Mouse (Mus musculus): Measurements from ENCODE around the gene Arhgef28. TPM values are rescaled to one million over a fixed set of nuclear protein-coding genes. Genes with fewer than 3 reads are reported as not detected.

The Arhgef28 gene
- polyA plus RNA-seq, 1 experiment from 2014 or later: 1.3 TPM

DNA sequence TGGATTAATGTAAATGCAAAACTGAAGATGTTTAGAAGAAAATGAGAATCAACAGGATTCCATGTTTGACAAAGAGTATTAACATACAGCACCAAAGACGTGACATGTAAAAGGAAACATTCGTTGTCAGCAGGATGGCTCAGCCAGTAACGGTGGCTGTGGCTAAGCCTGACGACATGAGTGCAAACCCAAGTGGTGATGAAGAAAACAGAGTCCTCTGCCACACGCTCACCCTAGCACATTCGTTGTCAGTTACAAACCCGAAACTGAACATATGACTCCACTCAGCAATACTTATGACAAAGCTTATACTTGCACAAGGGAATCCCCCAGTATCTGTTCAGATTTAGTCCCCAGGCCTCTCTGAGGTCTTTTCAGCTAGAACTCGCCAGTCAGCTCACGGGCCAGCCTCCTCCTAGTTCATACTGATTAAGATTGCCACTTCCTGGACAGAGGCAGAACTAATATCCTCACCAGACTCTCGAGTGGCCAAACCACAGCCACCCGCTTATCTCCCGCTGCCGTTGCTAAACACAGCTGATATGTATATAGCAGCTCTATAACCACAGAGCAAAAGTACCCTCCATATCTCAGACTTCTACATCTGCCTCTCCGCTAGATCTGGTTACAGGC, 82.0 kb downstream of the Arhgef28 start:
- no peaks in the 10 kb centered on the region for H3K36me3 ChIP-seq (ENCODE audit: control insufficient read depth, insufficient read depth)
- H3K27me3 ChIP-seq (ENCODE audit: control insufficient read depth, insufficient read depth, low read depth, low read length): no peaks in the 10 kb centered on the region
- no peaks in the 10 kb centered on the region; the same call in 1 of the 2 replicates for H3K4me1 ChIP-seq (ENCODE audit: control insufficient read depth, low read depth, low read length)
- peak overlapping the region; percentile 26; the same call in 1 of the 2 replicates for H3K4me2 ChIP-seq (ENCODE audit: low read depth, low read length)
- no peak overlapping the region for H3K9ac ChIP-seq (ENCODE audit: low read depth, low read length)
- peak; percentile 66 for ATAC-seq (ENCODE audit: low read depth)
- H3K4me3 ChIP-seq (ENCODE audit: low read depth, low read length): no peak overlapping the region; the same call in 1 of the 2 replicates
- WGBS (ENCODE audit: insufficient replicate concordance): 10% methylated on average over 14 of the region's 14 CpGs
- H3K27ac ChIP-seq (ENCODE audit: low read length): no peak overlapping the region
- H3K9me3 ChIP-seq (replicated peaks; ENCODE audit: control insufficient read depth, low read length): no peaks in the 10 kb centered on the region

DNA sequence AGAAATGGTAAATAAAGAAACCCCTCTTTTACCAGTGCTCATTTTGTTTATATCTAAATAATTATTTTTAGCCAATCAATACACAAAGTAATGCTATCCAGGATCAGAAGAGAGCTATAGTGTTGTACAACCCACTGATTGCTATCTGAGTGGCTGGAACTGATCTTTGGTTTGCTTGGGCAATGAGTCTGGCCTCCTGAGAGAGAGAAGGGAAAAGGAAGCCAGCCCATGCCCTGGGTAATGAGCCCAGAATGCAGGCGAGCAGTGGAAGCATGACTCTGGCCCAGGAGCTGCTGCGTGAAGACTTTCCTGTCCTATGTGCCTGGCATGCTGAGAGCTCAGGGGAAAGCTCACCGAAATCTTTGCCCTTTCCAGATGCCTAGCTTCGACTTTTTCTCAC, 83.5 kb downstream of the Arhgef28 start:
- Histone ChIP-seq H3K4me3 (ENCODE audit: low read depth, low read length) (no peak overlapping the region), H3K27me3 (ENCODE audit: control insufficient read depth, insufficient read depth, low read depth, low read length) (no peaks in the 10 kb centered on the region), H3K4me2 (ENCODE audit: low read depth, low read length) (no peak overlapping the region), H3K9me3 (replicated peaks; ENCODE audit: control insufficient read depth, low read length) (no peaks in the 10 kb centered on the region), H3K27ac (ENCODE audit: low read length) (no peak overlapping the region), H3K36me3 (ENCODE audit: control insufficient read depth, insufficient read depth) (no peaks in the 10 kb centered on the region), H3K9ac (ENCODE audit: low read depth, low read length) (no peak overlapping the region), H3K4me1 (ENCODE audit: control insufficient read depth, low read depth, low read length) (no peaks in the 10 kb centered on the region; the same call in 1 of the 2 replicates)
- ATAC-seq (ENCODE audit: low read depth): no peak
- WGBS (ENCODE audit: insufficient replicate concordance): 35% methylated on average over 4 of the region's 4 CpGs

DNA sequence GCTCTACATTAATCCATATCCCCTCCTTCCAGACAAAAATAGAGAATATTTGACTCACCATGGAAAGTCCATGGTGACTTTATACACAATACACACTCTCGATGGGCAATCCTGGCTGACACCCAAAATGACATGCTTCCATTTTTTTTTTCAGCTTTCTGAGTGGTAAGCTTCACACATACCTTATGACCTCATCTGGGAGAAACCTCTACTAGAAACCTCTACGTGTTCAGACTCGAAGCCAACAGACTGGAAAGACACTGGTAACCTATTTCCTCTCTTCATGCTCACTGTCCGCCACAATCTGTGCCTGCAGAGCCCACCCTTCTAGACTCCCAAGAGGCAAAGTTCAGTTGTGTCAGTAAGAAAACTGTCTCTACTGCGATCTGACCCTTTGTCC, 84.2 kb downstream of the Arhgef28 start:
- no peak overlapping the region for H3K4me2 ChIP-seq (ENCODE audit: low read depth, low read length)
- no peak overlapping the region for H3K27ac ChIP-seq (ENCODE audit: low read length)
- H3K9me3 ChIP-seq (replicated peaks; ENCODE audit: control insufficient read depth, low read length): no peaks in the 10 kb centered on the region
- ATAC-seq (ENCODE audit: low read depth): no peak
- 39% methylated on average over 5 of the region's 5 CpGs for WGBS (ENCODE audit: insufficient replicate concordance)
- no peaks in the 10 kb centered on the region; the same call in 1 of the 2 replicates for H3K4me1 ChIP-seq (ENCODE audit: control insufficient read depth, low read depth, low read length)
- H3K4me3 ChIP-seq (ENCODE audit: low read depth, low read length): no peak overlapping the region
- H3K27me3 ChIP-seq (ENCODE audit: control insufficient read depth, insufficient read depth, low read depth, low read length): no peaks in the 10 kb centered on the region
- H3K36me3 ChIP-seq (ENCODE audit: control insufficient read depth, insufficient read depth): no peaks in the 10 kb centered on the region
- no peak overlapping the region for H3K9ac ChIP-seq (ENCODE audit: low read depth, low read length)

DNA sequence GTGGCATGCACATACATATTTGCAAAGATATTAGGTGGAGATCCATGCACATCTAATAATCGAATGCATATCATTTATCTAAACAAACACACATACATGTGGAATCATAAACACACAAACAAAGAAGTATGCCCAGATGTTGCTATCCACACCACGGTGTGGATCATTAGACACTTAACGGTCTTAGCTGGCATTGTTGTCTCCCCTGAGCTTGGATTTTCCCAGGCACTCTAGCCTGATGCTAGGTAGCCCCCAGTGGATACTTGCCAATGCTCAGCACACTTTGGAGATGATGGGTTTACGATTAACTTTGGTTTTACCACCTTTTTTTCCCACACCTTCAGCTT, 85.1 kb downstream of the Arhgef28 start:
- H3K27me3 ChIP-seq (ENCODE audit: control insufficient read depth, insufficient read depth, low read depth, low read length): no peaks in the 10 kb centered on the region
- H3K9me3 ChIP-seq (replicated peaks; ENCODE audit: control insufficient read depth, low read length): no peaks in the 10 kb centered on the region
- no peak for ATAC-seq (ENCODE audit: low read depth)
- no peaks in the 10 kb centered on the region for H3K36me3 ChIP-seq (ENCODE audit: control insufficient read depth, insufficient read depth)
- 65% methylated on average over 4 of the region's 4 CpGs for WGBS (ENCODE audit: insufficient replicate concordance)
- no peak overlapping the region for H3K4me3 ChIP-seq (ENCODE audit: low read depth, low read length)
- no peak overlapping the region for H3K4me2 ChIP-seq (ENCODE audit: low read depth, low read length)
- no peaks in the 10 kb centered on the region; the same call in 1 of the 2 replicates for H3K4me1 ChIP-seq (ENCODE audit: control insufficient read depth, low read depth, low read length)
- H3K27ac ChIP-seq (ENCODE audit: low read length): no peak overlapping the region
- no peak overlapping the region for H3K9ac ChIP-seq (ENCODE audit: low read depth, low read length)

DNA sequence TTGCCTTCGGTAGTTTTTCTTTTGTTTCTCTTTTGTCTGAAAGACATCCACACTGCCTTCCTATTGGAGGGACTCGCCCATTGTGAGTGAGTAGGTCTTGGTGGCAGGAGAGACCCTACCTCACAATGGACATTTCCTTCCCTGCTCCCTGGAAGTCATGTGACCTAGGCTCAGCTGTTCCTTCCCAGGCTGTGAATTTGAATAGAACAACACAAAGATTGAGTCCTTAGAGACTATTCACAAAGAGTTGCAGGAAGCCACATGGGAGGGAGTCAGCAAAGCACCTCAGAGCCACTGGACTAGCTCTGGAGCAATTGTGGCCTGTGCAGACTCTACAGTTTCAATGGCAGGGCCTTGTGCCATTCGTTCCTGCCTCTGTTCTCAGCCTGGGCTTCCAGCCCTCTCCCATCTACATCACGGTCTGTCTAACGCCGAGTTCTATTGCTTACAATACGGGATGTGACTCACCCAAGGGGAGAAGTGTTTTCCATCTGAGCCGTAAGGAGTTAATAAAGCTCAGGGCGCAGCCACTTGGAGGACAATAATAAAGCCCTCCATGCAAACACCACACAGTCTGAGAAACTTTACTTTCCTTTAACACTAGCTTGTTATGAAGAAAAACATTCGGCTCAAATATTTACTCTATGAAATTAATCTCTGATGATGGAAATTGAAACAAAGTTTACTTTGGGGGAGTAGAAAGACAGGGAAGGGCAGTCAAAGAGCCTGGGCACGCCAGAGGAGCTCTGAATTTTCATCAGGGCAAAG, 85.7 kb downstream of the Arhgef28 start:
- Histone ChIP-seq H3K9me3 (replicated peaks; ENCODE audit: control insufficient read depth, low read length) (no peaks in the 10 kb centered on the region), H3K4me3 (ENCODE audit: low read depth, low read length) (no peak overlapping the region), H3K4me1 (ENCODE audit: control insufficient read depth, low read depth, low read length) (no peaks in the 10 kb centered on the region; the same call in 1 of the 2 replicates), H3K27me3 (ENCODE audit: control insufficient read depth, insufficient read depth, low read depth, low read length) (no peaks in the 10 kb centered on the region), H3K27ac (ENCODE audit: low read length) (no peak overlapping the region), H3K9ac (ENCODE audit: low read depth, low read length) (no peak overlapping the region), H3K36me3 (ENCODE audit: control insufficient read depth, insufficient read depth) (no peaks in the 10 kb centered on the region), H3K4me2 (ENCODE audit: low read depth, low read length) (no peak overlapping the region)
- 55% methylated on average over 11 of the region's 11 CpGs for WGBS (ENCODE audit: insufficient replicate concordance)
- no peak for ATAC-seq (ENCODE audit: low read depth)

DNA sequence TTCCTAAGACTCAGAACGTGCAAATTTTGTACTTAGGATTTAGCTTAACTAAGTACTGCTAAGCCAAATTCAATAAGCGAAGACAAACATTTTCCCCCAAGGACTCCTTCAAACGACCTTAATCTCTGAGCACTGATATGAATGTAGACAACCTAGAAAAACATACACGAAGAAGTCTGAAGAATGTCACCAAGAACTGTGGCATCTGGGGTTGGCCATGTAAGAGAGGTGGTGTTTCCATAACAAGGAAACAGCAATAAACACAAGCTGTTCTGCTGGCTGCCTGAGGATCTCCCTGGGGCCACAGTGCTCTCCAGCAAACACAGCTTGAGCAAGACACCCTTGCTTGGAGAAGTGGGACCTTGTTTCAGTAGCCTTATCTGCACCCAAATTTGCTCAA, 87.9 kb downstream of the Arhgef28 start:
- no peak overlapping the region for H3K4me2 ChIP-seq (ENCODE audit: low read depth, low read length)
- no peaks in the 10 kb centered on the region for H3K36me3 ChIP-seq (ENCODE audit: control insufficient read depth, insufficient read depth)
- H3K27ac ChIP-seq (ENCODE audit: low read length): no peak overlapping the region
- no peak overlapping the region for H3K9ac ChIP-seq (ENCODE audit: low read depth, low read length)
- no peaks in the 10 kb centered on the region for H3K4me1 ChIP-seq (ENCODE audit: control insufficient read depth, low read depth, low read length)
- no peaks in the 10 kb centered on the region for H3K27me3 ChIP-seq (ENCODE audit: control insufficient read depth, insufficient read depth, low read depth, low read length)
- WGBS (ENCODE audit: insufficient replicate concordance): 64% methylated on average over 4 of the region's 4 CpGs
- no peak overlapping the region for H3K4me3 ChIP-seq (ENCODE audit: low read depth, low read length)
- H3K9me3 ChIP-seq (replicated peaks; ENCODE audit: control insufficient read depth, low read length): no peaks in the 10 kb centered on the region
- ATAC-seq (ENCODE audit: low read depth): no peak

DNA sequence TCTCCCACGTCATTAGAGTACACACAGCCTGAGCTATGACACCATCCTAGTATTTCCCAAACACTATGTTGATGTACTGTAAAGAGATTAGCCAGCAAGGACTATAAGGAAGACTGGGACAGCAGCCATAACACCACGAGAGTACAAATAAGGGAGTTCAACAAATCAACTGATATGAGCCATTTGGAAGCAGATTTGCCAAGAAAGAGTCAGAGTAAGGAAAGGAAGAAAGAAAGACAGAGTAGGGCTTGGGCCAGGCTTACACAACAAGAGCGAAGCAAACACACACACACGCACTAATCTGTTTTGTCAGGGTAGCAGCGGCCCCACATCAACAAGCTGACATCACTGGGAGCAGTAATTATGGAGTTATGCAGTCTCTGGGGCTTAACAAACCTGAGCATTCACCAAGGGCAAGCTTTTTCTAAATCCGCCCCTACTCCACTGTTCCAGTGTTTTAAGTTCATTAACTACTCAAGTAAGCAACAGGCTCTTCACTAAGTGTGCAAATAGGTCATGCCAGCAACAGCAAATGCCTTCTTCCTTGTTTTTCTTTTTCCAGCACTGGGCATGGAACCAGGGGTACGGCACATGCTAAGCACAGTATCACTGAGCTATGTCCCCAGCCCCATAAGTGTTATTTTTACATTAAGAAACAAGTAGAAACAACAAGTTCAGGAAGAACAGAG, 88.5 kb downstream of the Arhgef28 start:
- Histone ChIP-seq H3K27me3 (ENCODE audit: control insufficient read depth, insufficient read depth, low read depth, low read length) (no peaks in the 10 kb centered on the region), H3K36me3 (ENCODE audit: control insufficient read depth, insufficient read depth) (no peaks in the 10 kb centered on the region), H3K27ac (ENCODE audit: low read length) (no peak overlapping the region), H3K4me2 (ENCODE audit: low read depth, low read length) (no peak overlapping the region), H3K9ac (ENCODE audit: low read depth, low read length) (no peak overlapping the region), H3K4me3 (ENCODE audit: low read depth, low read length) (no peak overlapping the region), H3K9me3 (replicated peaks; ENCODE audit: control insufficient read depth, low read length) (no peaks in the 10 kb centered on the region), H3K4me1 (ENCODE audit: control insufficient read depth, low read depth, low read length) (no peaks in the 10 kb centered on the region)
- WGBS (ENCODE audit: insufficient replicate concordance): 62% methylated on average over 7 of the region's 7 CpGs
- ATAC-seq (ENCODE audit: low read depth): no peak

DNA sequence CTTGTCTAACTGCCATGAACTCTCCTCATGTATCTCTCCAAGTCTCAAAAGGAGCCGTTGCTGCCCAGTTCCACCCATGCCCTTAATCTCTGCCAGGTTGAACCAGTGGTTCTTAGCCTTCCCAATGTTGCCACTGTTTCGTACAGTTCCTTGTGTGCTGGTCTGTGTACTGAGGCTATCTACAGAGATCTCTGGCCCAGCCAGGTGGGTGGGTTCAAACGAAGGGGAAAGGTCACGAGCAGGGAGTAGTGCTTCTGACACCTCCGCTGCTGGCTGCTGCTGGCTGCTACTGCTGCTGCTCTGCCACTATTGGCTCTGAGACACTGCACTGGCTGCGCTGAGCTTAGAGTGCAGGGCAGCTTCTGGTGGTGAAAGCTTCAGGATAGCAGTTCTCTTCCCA, 90.6 kb downstream of the Arhgef28 start:
- Histone ChIP-seq H3K9me3 (replicated peaks; ENCODE audit: control insufficient read depth, low read length) (no peaks in the 10 kb centered on the region), H3K4me3 (ENCODE audit: low read depth, low read length) (no peak overlapping the region), H3K36me3 (ENCODE audit: control insufficient read depth, insufficient read depth) (no peaks in the 10 kb centered on the region), H3K9ac (ENCODE audit: low read depth, low read length) (no peak overlapping the region), H3K4me1 (ENCODE audit: control insufficient read depth, low read depth, low read length) (no peaks in the 10 kb centered on the region), H3K4me2 (ENCODE audit: low read depth, low read length) (no peak overlapping the region), H3K27ac (ENCODE audit: low read length) (no peak overlapping the region), H3K27me3 (ENCODE audit: control insufficient read depth, insufficient read depth, low read depth, low read length) (no peaks in the 10 kb centered on the region)
- 64% methylated on average over 6 of the region's 6 CpGs for WGBS (ENCODE audit: insufficient replicate concordance)
- peak; percentile 58; the same call in 1 of the 2 replicates for ATAC-seq (ENCODE audit: low read depth)

DNA sequence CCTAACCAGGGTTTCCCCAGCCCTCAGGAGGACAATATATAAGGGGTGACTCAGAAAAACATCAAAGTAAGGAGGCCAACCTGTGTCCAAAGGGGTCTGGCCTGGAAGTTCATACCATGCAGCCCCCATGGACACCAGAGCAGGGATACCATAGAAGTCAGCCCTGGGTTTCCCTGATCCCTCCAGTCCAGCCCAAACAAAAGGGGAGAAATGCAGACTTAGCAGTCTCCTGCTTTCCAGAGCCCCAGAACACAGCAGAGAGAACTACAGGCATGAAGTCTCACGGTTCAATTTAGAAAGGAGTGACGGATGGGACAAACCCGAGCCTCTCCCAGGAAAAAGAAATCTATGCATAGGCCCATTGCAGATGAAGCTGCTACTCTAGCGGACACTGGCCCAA, 91.2 kb downstream of the Arhgef28 start:
- ATAC-seq (ENCODE audit: low read depth): no peak
- Histone ChIP-seq H3K4me2 (ENCODE audit: low read depth, low read length) (no peak overlapping the region), H3K4me3 (ENCODE audit: low read depth, low read length) (no peak overlapping the region), H3K27me3 (ENCODE audit: control insufficient read depth, insufficient read depth, low read depth, low read length) (no peaks in the 10 kb centered on the region), H3K9me3 (replicated peaks; ENCODE audit: control insufficient read depth, low read length) (no peaks in the 10 kb centered on the region), H3K9ac (ENCODE audit: low read depth, low read length) (no peak overlapping the region), H3K36me3 (ENCODE audit: control insufficient read depth, insufficient read depth) (no peaks in the 10 kb centered on the region), H3K27ac (ENCODE audit: low read length) (no peak overlapping the region), H3K4me1 (ENCODE audit: control insufficient read depth, low read depth, low read length) (no peaks in the 10 kb centered on the region)
- WGBS (ENCODE audit: insufficient replicate concordance): 64% methylated on average over 4 of the region's 4 CpGs
